Mouse (Mus musculus) liver, embryonic 14.5 days (tissue): ENCODE results near the gene Cldn34a.

Experiments
- CTCF ChIP-seq: IDR thresholded peaks from 2 replicates; pipeline ENCODE4 v1.5.1; 2016; ENCODE audit warnings: antibody characterized with exemption, low read depth, control low read depth
- EP300 ChIP-seq: IDR thresholded peaks from 2 replicates; pipeline ENCODE4 v1.6.1; 2016; ENCODE audit warnings: antibody characterized with exemption, low read depth

DNA sequence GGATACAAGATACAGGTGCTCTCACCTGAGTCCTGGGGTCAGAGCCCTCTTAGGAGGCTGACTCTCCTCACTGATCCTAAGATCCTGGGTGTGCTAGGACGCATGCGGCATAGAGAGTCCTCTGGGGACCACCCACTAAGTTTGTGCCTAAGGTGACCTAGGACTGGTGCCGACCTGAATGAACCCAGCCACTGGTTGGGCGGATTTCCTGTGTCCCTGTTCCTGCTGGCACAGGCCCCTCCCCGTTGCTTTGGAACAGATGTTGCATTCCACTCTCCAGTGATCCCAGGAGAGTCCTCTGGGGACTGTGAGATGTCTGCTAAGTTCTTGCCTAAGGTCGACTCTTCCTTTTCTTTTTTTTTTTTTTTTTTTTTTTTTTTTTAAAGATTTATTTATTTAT, 5.7 kb upstream of the Cldn34a start:
- TF ChIP-seq CTCF (no peak), EP300 (no peak)
